Mouse (Mus musculus) urinary bladder, postnatal 36 days (tissue): ENCODE data around the gene Net1.
"Not testable (repeated sequence)": the region's sequence is repeated elsewhere in the genome, so short reads cannot be mapped to it uniquely, and the experiment has no call there.

ENCODE experiments used
- DNase-seq, 2 experiments: peaks; one replicate each; pipeline ENCODE4 v3.0.0; 2022; ENCODE audit warnings: low spot score in 2 of 2, mixed read lengths in 1 of 2

Gene Net1

GRCm38 (mm10) chr13:3891479-3892087 lies 26.4 kb downstream of the Net1 start:
- DNase-seq: no peak

- DNase-seq: no peak
Measured at GRCm38 (mm10) chr13:3890061-3890460, 28.0 kb downstream of the Net1 start.

GRCm38 (mm10) chr13:3889111-3889510 lies 28.9 kb downstream of the Net1 start:
- no peak for DNase-seq

- no peak for DNase-seq
Measured at GRCm38 (mm10) chr13:3886663-3887062, 31.4 kb downstream of the Net1 start.

GRCm38 (mm10) chr13:3877679-3878220 lies 40.3 kb downstream of the Net1 start:
- DNase-seq: no peak

GRCm38 (mm10) chr13:3877185-3877584 lies 40.8 kb downstream of the Net1 start:
- DNase-seq: peak in 1 of 2 experiments; percentile 47

GRCm38 (mm10) chr13:3876448-3876847 lies 41.6 kb downstream of the Net1 start:
- no peak for DNase-seq

GRCm38 (mm10) chr13:3872832-3873231 lies 45.2 kb downstream of the Net1 start:
- DNase-seq: no peak

- DNase-seq: no peak
Measured at GRCm38 (mm10) chr13:3869901-3870300, 48.1 kb downstream of the Net1 start.

- DNase-seq: no peak
Measured at GRCm38 (mm10) chr13:3867158-3867557, 50.9 kb downstream of the Net1 start.

GRCm38 (mm10) chr13:3866355-3867052 lies 51.5 kb downstream of the Net1 start:
- no peak for DNase-seq

GRCm38 (mm10) chr13:3865648-3866354 lies 52.2 kb downstream of the Net1 start:
- DNase-seq: peak in 1 of 2 experiments; percentile 57

GRCm38 (mm10) chr13:3862922-3863580 lies 55.0 kb downstream of the Net1 start:
- DNase-seq: peak in 1 of 2 experiments; percentile 35

GRCm38 (mm10) chr13:3862325-3862724 lies 55.7 kb downstream of the Net1 start:
- no peak for DNase-seq

GRCm38 (mm10) chr13:3861251-3861650 lies 56.8 kb downstream of the Net1 start:
- DNase-seq: no peak

- DNase-seq: no peak
Measured at GRCm38 (mm10) chr13:3856252-3856651, 61.8 kb downstream of the Net1 start.

GRCm38 (mm10) chr13:3854856-3855255 lies 63.2 kb downstream of the Net1 start:
- DNase-seq: no peak

- not testable (repeated sequence) for DNase-seq
Measured at GRCm38 (mm10) chr13:3853648-3854333, 64.2 kb downstream of the Net1 start, which contains the start of gene Calm5. TSS of gene Calm5 (plus strand) at chr13:3854173.

GRCm38 (mm10) chr13:3850330-3850729 lies 67.7 kb downstream of the Net1 start:
- no peak for DNase-seq

- not testable (repeated sequence) for DNase-seq
Measured at GRCm38 (mm10) chr13:3840662-3841061, 77.4 kb downstream of the Net1 start.

GRCm38 (mm10) chr13:3837312-3837807 lies 80.7 kb downstream of the Net1 start, which contains the start of gene Calm4:
TSS of gene Calm4 (plus strand) at chr13:3837757.
- DNase-seq: not testable (repeated sequence)
